Mouse (Mus musculus): Measurements from ENCODE around the gene Fam172a.

DNA sequence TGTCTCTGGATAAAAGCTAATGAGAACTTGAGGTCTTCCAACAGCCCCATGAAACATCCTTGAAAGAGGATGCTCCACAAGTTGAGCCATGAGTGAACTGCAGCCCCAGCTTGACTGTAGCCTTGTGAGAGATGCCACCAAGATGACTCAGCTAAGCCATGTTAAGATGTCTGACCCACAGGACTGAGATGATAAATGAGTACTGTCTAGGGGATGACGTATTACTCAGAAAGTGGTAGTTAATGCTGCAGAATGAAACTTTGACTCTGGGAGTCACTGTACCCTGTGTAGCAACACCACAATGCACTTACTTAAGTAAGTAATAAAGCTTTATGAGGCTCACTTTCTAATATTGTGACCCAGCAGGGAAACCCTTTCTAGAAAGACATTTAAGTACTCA lies 308.3 kb downstream of the Fam172a start:
- TF ChIP-seq CTCF (IDR thresholded peaks at IDR 0.05; ENCODE audit: insufficient read depth, low read length) (no peak), POLR2A (IDR thresholded peaks at IDR 0.05; ENCODE audit: borderline replicate concordance, extremely low read depth, low read depth, low read length) (no peak)

Data from lung, adult 2 months (tissue).